Mouse (Mus musculus) adrenal gland, adult 2 months (tissue): ENCODE results near the gene Krtap10-10. TPM values are rescaled to one million over a fixed set of nuclear protein-coding genes. Genes with fewer than 3 reads are reported as not detected.
"Not testable (repeated sequence)": the region's sequence is repeated elsewhere in the genome, so short reads cannot be mapped to it uniquely, and the experiment has no call there.

Source experiments
- DNase-seq: peaks from one replicate; pipeline ENCODE4 v3.0.0; 2021
- long read RNA-seq: library from polyadenylated mRNA; stranded (forward); transcript quantifications from one replicate; pipeline ENCODE4 v2.0.0, GENCODE M21; 2021
- polyA plus RNA-seq: library from polyadenylated mRNA; depleted of rRNA; stranded (reverse); fragments of >200 nt; gene quantifications from 2 replicates; pipeline ENCODE4 v1.2.3, GENCODE M21; 2012; rRNA removed
- total RNA-seq, 2 experiments: library from RNA; stranded (reverse); gene quantifications; 2 replicates each; pipeline ENCODE4 v1.2.3; 2021

Gene Krtap10-10
- total RNA-seq = not detected
- polyA plus RNA-seq = not detected in 2 replicates
- long read RNA-seq = 0 reads

DNA sequence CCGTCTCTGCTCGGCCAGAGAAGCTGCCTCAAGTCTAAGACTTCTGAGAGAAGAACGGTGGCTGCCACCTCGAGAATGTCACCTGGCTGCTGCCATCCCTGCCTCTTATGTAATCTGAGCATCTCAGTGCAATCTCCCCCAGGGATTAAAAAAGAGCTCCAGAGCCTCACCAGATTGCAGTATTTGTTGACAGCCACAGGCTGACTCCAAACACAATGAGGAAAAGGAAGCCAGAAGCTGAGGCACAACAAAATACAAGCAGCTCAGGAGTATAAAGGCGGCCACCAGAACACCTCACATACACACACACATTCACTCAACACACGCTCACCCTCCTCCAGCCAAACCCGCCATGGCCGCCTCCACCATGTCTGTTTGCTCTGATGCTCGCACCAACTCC lies at the start of gene Krtap10-10:
Krtap10-10 (plus strand) TSS at position 301 of the 400 bp plus-strand sequence.
- DNase-seq = no peak

DNA sequence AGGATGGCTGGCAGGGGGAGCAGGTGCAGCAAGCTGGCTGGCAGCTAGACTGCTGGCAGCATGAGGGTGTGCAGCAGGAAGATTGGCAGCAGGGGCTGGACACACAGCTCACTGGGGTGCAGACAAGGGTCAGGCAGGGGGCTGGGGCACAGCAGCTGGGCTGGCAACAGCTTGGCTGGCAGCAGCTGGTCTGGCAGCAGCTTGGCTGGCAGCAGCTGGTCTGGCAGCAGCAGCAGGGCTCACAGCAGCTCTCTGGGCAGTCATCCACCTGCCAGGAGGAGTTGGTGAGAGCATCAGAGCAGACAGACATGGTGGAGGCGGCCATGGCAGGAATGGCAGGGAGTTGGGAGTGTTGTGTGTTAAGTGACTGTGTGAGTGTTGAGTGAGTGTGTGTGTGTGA lies 47.9 kb upstream of the Krtap10-10 start, which contains the start of gene Gm7137:
Gm7137 (minus strand) TSS at position 325 of the 400 bp plus-strand sequence.
- DNase-seq = not testable (repeated sequence)

GRCm38 (mm10) chr10:77788621-77789020 lies 47.1 kb upstream of the Krtap10-10 start:
- DNase-seq = no peak

DNA sequence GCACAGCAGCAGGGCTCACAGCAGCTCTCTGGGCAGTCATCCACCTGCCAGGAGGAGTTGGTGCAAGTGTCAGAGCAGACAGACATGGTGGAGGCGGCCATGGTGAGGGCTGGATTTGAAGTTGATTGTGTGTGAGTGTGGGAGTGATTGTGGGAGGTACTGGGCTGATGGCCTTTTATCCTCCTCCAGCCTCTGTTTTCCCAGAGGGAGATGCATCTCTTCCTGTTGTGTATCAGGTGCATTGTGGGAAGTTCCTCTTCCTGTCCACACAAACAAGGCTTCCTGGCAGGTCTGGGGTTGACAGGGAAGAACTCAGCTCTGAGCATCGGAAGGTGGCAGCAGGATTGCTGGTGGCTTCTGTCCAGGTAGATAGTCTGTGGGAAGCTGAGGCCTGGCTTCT lies 40.8 kb upstream of the Krtap10-10 start, which contains the start of gene Gm9639:
Gm9639 (minus strand) TSS at position 101 of the 400 bp plus-strand sequence.
- DNase-seq = no peak

DNA sequence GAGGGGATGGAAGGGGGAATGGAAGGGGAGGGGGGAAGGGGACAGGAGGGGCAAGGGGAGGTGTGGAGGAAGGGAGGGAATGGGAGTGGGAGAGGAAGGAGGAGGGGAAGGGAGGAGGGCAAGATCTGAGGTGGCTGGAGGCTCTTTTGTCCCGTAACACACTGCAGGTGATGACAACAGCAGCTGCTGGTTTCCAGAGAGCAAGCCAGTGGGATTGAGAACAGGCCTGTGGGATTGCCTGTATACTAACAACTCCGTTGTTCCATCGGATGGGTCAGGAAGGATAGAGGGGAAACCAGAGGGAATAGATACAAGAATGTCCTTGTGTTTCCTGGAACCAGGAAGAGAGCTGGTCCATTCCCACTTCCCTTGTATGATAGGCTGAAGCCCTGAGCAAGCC lies 38.1 kb upstream of the Krtap10-10 start:
- no peak for DNase-seq

DNA sequence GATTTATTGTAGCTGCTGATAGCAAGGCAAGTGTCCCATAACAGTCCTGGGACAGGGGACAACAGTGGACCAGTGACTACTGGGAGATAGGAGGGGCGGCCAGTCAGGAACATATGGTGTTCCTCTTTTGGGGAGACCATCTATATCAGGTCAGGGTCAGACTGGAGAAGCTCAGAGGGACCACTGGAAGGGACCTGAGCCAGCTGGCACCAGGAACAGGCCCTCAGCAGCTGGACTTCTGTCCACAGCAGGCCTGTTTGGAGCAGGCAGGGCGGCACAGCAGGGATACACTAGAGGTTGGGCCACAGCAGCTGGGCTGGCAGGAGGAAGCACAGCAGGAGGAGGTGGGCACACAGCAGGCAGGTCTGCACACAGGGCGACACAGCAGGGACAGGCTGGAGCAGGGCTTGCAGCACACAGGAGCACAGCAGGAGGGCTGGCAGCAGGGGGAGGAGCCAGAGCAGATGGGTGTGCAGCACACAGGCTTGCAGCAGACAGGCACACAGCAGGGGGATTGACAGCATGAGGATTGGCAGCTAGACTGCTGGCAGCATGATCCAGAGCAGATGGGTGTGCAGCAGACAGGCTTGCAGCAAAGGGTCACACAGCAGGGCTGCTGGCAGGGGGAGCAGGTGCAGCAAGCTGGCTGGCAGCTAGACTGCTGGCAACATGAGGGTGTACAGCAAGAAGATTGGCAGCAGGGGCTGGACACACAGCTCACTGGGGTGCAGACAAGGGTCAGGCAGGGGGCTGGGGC lies 37.4 kb upstream of the Krtap10-10 start:
- DNase-seq = not testable (repeated sequence)

- DNase-seq = no peak
These were observed 36.7 kb upstream of the Krtap10-10 start, which contains the start of gene Gm19668 for GRCm38 (mm10) chr10:77798921-77799508. Gene Gm19668, minus strand, starts transcription at chr10:77799133.

- no peak for DNase-seq
These were observed 31.7 kb upstream of the Krtap10-10 start for GRCm38 (mm10) chr10:77804095-77804494.

DNA sequence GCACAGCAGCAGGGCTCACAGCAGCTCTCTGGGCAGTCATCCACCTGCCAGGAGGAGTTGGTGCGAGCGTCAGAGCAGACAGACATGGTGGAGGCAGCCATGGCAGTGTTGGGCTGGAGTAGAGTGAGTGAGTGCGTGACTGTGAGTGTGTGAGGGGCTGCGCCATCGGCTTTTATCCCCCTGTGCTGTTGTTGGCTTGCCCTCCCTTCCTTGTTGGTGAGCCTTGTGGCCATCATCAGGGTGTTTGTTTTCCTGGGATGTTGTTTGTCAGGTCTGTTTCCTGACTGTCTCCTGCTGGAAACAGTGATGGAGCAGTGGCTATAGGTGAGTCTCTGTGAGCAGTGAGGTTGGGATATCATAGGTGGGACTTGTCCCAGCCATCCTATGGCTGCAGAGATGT lies 24.0 kb upstream of the Krtap10-10 start, which contains the start of gene Gm9507:
Gm9507 (minus strand) TSS at position 101 of the 400 bp plus-strand sequence.
- DNase-seq = no peak

DNA sequence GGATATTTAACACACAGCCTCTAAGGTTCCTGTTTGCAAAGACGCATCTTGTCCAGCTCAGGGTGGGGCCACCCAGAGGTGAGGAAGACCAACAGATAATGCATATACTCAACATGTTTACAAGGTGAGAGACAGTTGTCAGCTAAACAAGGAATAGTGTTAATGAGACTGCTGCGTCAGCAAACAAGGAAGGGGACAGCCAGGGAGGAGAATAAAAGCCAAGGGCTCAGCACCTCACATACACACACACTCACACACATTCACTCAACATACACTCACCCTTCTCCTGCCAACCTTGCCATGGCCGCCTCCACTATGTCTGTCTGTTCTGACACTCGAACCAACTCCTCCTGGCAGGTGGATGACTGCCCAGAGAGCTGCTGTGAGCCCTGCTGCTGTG lies 21.4 kb upstream of the Krtap10-10 start, which contains the start of gene Gm2696:
Gm2696 (plus strand) TSS at position 301 of the 400 bp plus-strand sequence.
- DNase-seq = no peak

DNA sequence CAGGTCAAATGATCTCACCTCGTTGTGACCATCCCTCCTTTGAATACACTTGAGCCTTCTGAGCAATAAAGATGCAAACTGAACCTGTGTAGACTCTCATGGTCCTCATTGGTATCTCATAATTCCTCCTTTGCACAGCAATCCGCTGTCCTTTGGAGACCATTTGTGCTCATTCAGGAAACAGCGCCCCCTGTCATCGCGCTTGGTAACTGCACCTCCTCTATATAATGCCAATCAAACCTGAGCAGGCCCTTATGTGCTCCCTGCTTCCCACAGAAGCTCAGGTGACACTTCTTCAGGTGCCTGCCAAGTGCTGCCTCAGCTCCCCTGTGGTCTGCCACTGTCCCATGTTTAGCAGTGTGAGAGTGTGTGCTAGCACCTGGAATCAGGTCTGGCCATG lies 20.2 kb upstream of the Krtap10-10 start:
- no peak for DNase-seq

GRCm38 (mm10) chr10:77818523-77818922 lies 17.2 kb upstream of the Krtap10-10 start:
- no peak for DNase-seq

DNA sequence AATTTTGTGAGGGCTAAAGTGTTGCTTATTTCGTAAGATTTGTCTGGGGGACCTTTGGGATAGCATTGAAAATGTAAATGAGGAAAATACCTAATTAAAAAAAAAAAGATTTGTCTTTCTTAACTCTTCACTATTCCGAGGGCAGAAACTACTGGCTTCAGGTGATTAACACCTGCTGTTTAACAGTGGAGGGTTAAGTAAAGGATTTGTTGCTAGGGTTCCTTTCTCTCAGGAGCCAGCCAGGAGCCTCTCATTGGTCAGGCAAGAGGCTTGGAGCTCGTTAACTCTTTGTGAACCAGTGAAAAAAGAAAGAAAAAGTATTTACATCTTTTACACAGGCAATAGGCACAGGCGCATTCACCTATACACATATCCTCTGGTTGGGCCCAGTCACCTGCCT lies 16.5 kb upstream of the Krtap10-10 start:
- no peak for DNase-seq

DNA sequence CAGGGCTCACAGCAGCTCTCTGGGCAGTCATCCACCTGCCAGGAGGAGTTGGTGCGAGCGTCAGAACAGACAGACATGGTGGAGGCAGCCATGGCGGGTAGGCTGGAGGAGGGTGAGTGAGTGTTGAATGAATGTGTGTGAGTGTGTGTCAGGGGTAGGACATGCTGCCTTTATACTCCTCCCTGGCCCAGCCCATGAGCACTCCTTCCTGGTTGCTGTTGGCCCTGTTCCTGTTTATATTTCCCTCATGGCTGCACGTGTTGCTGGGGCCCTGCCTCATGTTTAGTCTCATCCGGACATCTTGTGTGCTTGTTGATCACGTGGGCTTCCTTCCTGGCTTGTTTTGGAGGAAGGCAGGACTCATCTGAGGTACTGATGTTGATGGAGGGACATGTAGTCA lies 8.8 kb upstream of the Krtap10-10 start, which contains the start of gene Krtap10-4:
Krtap10-4 (minus strand) TSS at position 145 of the 400 bp plus-strand sequence.
- DNase-seq = no peak

- DNase-seq = peak; percentile 52
These were observed 3.3 kb downstream of the Krtap10-10 start for GRCm38 (mm10) chr10:77839006-77839405.

- no peak for DNase-seq
These were observed 10.8 kb downstream of the Krtap10-10 start, which contains the start of gene Gm36176 for GRCm38 (mm10) chr10:77846503-77846902. Gene Gm36176, plus strand, starts transcription at chr10:77846803.

GRCm38 (mm10) chr10:77846961-77847360 lies 11.2 kb downstream of the Krtap10-10 start:
- no peak for DNase-seq

GRCm38 (mm10) chr10:77847538-77847937 lies 11.8 kb downstream of the Krtap10-10 start:
- DNase-seq = no peak

- DNase-seq = no peak
These were observed 16.8 kb downstream of the Krtap10-10 start, which contains the start of gene Gm10318 for GRCm38 (mm10) chr10:77852559-77852958. Gene Gm10318, plus strand, starts transcription at chr10:77852859.

- no peak for DNase-seq
These were observed 25.9 kb downstream of the Krtap10-10 start, which contains the start of gene Gm3285 for GRCm38 (mm10) chr10:77861675-77862074. Gene Gm3285, plus strand, starts transcription at chr10:77861975.

DNA sequence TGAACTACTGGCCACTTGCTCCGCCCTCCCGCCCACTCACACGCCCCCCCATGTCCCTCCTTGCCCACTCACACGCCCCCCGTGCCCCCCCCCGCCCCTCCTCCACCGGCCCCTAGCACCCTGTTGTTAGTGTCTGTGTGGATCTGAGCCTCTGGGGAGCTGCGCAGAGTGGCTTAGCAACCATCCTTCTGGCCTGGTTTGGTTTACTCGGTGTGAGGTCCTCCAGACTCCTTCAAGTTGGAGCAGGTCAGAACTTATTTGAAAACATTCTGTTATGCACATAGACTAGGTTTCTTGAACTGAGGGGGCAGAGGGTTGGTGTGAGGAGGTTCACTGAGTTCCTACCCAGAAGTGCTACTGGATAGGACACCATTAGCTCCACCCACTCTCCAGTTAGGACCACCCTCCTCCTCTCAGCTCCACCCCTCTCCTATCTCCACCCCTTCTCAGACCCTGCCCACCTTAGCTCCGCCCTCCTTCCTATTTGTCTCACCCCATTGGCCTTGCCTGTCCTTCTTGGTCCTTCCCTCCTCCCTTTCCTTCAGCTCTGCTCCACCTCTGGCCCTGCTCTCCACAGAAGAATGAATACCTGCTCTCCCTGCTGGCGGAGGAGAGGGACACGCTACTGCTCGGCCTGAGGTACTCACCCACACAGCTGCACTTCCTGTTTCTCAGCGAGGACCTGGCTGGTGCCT lies 28.5 kb downstream of the Krtap10-10 start:
- peak; percentile 42 for DNase-seq

DNA sequence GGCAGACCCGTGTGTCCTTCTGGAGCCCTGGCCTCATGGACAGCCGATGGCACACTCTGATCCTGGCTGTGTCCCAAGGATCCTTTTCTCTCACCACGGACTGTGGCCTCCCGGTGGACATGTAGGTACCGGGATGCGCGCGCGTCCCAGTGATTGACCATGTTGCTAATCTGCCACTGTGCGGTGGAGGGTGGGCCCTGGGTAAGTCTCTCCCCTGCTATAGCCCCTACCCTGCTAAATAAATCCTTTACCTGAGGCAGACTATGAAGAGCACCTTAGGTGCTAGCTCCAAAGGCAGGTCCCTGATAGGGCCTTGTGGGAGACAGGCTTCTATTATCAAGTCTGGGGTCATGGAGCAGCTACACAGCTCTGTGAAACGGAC lies 29.0 kb downstream of the Krtap10-10 start:
- no peak for DNase-seq
